Mouse (Mus musculus) heart, postnatal 14 days (tissue): Measurements from ENCODE around the gene Lrrd1. TPM values are rescaled to one million over a fixed set of nuclear protein-coding genes. Genes with fewer than 3 reads are reported as not detected.

Source experiments
- total RNA-seq, 2 experiments: library from RNA; stranded (reverse); gene quantifications; 2 replicates each; pipeline ENCODE4 v1.2.3; 2021

Gene Lrrd1
- total RNA-seq, 2 experiments from 2014 or later: 0.17 TPM; not detected in 1

Other genes with a start within 250 kb of the Lrrd1 start
- 10 to 100 TPM in 1 of 2 experiments, 1 to 10 TPM in 1; 9.6 to 10.9 TPM for gene Pex1, start 249.1 kb upstream of the Lrrd1 start, total RNA-seq
- 1 to 10 TPM; 4.2 to 5.1 TPM for gene Rbm48, start 248.6 kb upstream of the Lrrd1 start, total RNA-seq
- not detected for gene Tmbim7, start 194.0 kb upstream of the Lrrd1 start, total RNA-seq
- gene Gatad1, start 188.0 kb upstream of the Lrrd1 start, total RNA-seq: 10 to 100 TPM; 80.3 to 85.6 TPM
- gene Ankib1, start 42.2 kb upstream of the Lrrd1 start, total RNA-seq: 10 to 100 TPM; 23.4 to 26.4 TPM
- 10 to 100 TPM; 28.9 to 34.3 TPM for gene Krit1, start 42.0 kb upstream of the Lrrd1 start, total RNA-seq
- 1 to 10 TPM; 3.1 to 3.7 TPM for gene Mterf1a, start 48.8 kb downstream of the Lrrd1 start, total RNA-seq
- 10 to 100 TPM; 46.7 to 47.5 TPM for gene Akap9, start 82.9 kb downstream of the Lrrd1 start, total RNA-seq